Mouse (Mus musculus): ENCODE data around the gene Mettl14.

GRCm38 (mm10) chr3:123395611-123396010 lies 9.7 kb upstream of the Mettl14 start:
- no peak for TF ChIP-seq CTCF (IDR thresholded peaks at IDR 0.05; ENCODE audit: extremely low read depth, insufficient read depth, low read length)
- TF ChIP-seq POLR2A (IDR thresholded peaks at IDR 0.05; ENCODE audit: extremely low read depth, insufficient read depth, low read length) = no peak
